Mouse (Mus musculus) forebrain, embryonic 10.5 days (tissue): ENCODE measurements at regions not wholly inside any gene's neighbourhood (a gene's known extent, or its start where the extent isn't known, plus 50 kb on each side); places are given as distances from the start of the nearest gene placed in this dataset.
A peak's percentile ranks its signal among the peaks of the same experiment; 100 is the strongest.

Source experiments
- DNase-seq: peaks from one replicate; pipeline ENCODE4 v3.0.0-alpha.2; 2017; ENCODE audit warnings: low spot score; ENCODE audit errors: extremely low spot score
- H3K27ac ChIP-seq: fragments of 300-500 bp; sonication (generic); 2 replicates; pipeline ENCODE4 v1.5.1; 2016; ENCODE audit warnings: mild to moderate bottlenecking
- H3K27me3 ChIP-seq: fragments of 300-500 bp; sonication (generic); 2 replicates; pipeline ENCODE4 v1.6.1; 2016; ENCODE audit warnings: mild to moderate bottlenecking; ENCODE audit not compliant: poor library complexity, severe bottlenecking
- H3K36me3 ChIP-seq: fragments of 300-500 bp; sonication (generic); replicated peaks from 2 replicates; pipeline ENCODE4 v1.6.1; 2016; ENCODE audit warnings: mild to moderate bottlenecking, moderate library complexity
- H3K4me1 ChIP-seq: fragments of 300-500 bp; sonication (generic); 2 replicates; pipeline ENCODE4 v1.6.1; 2016
- H3K4me3 ChIP-seq: fragments of 300-500 bp; sonication (generic); 2 replicates; pipeline ENCODE4 v1.5.1; 2016; ENCODE audit warnings: mild to moderate bottlenecking, moderate library complexity
- H3K9me3 ChIP-seq: fragments of 300-500 bp; sonication (generic); 2 replicates; pipeline ENCODE4 v1.6.1; 2016; ENCODE audit warnings: mild to moderate bottlenecking, moderate library complexity
- WGBS: fragments of 180-500 bp; shearing (Covaris S2); methylation state at CpG from one replicate; pipeline ENCODE4 v1.1.7; 2016; 5-methylcytosine and 5-hydroxymethylcytosine counted together

DNA sequence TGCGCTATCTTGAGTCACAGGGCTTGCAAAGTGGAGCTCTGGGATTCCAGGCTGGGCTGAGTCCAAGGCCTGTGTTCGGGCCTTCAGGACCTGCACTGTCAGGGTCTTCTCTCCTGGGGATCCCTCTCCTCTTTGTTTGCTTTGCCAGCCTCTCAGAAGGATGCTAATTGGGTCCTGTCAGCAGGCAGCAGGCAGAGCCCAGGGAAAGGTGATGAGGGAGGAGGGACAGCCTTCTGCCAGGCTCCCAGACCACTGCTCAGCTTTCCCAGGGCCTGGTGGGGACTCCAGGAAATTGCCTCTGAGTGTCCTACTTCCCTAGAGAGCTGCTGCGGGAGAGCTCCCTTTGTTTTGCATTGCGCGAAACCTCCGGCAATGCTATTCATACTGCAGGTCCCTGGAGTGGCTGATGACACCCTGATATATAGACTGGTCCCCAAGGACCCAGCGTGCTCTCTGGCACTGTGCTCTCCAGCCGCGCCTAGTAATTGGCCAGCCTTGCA is 93.1 kb upstream of the Tle3 start:
- no peak for DNase-seq
- peak overlapping the region; percentile 75 for H3K27ac ChIP-seq
- H3K4me3 ChIP-seq, result peak overlapping the region; percentile 5; the same call in 1 of the 2 replicates
- H3K9me3 ChIP-seq, result no peaks in the 10 kb centered on the region
- peaks cover 86% of the 10 kb centered on the region for H3K27me3 ChIP-seq
- WGBS, result 18% methylated on average over 9 of the region's 9 CpGs
- peaks cover 59% of the 10 kb centered on the region for H3K4me1 ChIP-seq
- no peaks in the 10 kb centered on the region for H3K36me3 ChIP-seq

DNA sequence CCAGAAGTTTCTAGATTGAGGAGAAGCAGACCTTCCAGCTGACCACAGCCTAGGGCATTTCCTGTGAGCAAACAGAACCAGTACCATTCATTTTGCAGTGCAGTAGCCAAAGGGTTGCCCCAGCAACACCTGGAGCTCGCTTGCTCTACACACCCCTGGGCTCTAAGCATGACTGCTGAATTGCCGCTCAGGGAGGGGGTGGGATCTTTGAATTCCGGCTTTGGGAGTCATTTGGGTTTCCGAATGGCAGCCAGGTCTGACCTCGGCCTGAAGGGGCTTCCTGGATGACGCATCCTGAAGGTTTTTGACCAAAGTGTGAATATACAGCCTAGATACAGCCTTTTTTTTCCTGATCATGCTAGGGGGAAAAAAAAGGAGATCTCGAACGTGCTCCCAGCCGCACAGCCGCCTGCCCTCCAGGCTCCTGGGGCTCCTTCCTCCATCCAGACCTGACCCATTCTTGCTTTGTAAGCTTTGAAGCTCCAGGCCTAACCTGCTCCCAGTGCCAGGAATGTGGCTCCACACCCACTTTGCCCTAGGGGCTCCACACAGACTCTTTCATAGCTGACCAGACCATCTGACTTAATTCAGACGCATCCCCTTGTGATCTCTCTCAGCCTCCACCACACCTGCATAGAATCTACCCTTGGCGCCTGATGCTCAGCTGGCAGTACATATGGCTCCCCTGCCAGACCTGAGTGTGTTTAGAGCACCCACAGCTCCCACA is 91.1 kb upstream of the Tle3 start:
- H3K36me3 ChIP-seq, result no peaks in the 10 kb centered on the region
- H3K9me3 ChIP-seq, result no peaks in the 10 kb centered on the region
- no peak overlapping the region for H3K27ac ChIP-seq
- DNase-seq, result no peak
- H3K4me3 ChIP-seq, result no peak overlapping the region
- 71% methylated on average over 12 of the region's 12 CpGs for WGBS
- H3K27me3 ChIP-seq, result peaks cover 91% of the 10 kb centered on the region
- H3K4me1 ChIP-seq, result peaks cover 65% of the 10 kb centered on the region

DNA sequence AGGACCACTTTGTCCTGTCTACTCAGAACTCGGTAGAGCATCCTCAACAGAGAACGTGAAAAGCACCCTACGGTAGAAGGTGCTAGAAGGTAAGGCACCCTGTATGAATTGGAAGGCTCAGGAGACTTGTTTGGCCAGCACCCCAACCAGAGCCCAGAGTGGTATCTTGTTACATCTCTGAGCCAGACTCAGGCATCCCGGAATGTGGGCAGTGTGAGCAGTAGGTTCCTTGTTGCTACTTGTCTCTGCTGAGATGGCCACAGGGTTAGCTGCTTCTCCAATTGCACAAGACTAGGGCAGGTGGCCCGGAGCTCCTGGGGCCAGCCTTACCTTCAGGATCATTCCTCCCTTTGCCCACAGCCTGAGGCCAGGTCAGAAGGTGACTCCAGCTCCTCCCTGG is 88.9 kb upstream of the Tle3 start:
- Histone ChIP-seq H3K9me3 (peaks cover 13% of the 10 kb centered on the region), H3K27me3 (peaks cover 74% of the 10 kb centered on the region), H3K36me3 (no peaks in the 10 kb centered on the region), H3K4me1 (peaks cover 53% of the 10 kb centered on the region), H3K27ac (no peak overlapping the region), H3K4me3 (no peak overlapping the region)
- DNase-seq, result no peak
- 83% methylated on average over 5 of the region's 5 CpGs for WGBS

DNA sequence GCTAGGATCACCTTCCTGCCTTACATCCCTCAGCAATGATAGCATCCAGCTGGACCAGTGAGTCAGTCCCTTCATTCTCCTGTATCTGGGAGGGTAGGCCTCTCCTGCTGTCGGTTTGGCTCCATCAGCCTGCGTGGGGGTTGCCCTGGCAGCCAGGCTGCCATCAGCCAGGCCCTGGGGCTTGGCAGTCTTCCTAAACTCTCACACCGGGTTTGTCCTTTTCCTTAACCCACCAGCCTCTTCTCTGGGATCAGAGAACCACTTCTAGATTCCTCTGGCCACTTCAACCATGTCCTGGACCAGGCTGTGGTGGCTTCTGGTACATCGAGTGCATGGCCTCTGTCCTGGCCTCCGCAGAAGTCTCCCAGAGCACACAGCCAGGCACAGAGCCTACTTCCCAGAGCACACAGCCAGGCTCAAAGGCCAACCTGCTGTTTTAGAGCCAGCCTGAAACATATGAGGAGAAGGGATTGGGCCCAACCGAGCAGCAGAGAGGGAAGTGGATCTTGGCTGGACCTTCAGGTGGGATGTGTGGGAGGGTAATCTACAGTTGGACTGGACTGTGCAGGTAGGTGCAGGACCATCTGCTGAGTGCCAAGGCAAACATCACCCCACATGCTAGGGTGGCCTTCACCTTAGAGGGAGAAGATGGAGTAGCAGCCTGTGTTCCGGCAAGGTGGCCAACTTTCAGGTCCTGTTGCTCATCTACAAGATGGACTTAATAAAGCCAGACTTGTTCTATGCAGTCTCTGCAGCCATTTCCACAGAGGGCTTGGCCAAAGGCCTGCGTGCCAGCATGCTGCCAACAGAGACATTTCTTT is 87.8 kb upstream of the Tle3 start:
- no peaks in the 10 kb centered on the region for H3K36me3 ChIP-seq
- 0 out of 2 replicates have a peak overlapping the region, but pooled peaks have one; percentile 45 for H3K27ac ChIP-seq
- H3K4me1 ChIP-seq, result peaks cover 46% of the 10 kb centered on the region
- H3K4me3 ChIP-seq, result no peak overlapping the region
- DNase-seq, result no peak
- WGBS, result 90% methylated on average over 8 of the region's 8 CpGs
- peaks cover 69% of the 10 kb centered on the region for H3K27me3 ChIP-seq
- peaks cover 14% of the 10 kb centered on the region for H3K9me3 ChIP-seq

DNA sequence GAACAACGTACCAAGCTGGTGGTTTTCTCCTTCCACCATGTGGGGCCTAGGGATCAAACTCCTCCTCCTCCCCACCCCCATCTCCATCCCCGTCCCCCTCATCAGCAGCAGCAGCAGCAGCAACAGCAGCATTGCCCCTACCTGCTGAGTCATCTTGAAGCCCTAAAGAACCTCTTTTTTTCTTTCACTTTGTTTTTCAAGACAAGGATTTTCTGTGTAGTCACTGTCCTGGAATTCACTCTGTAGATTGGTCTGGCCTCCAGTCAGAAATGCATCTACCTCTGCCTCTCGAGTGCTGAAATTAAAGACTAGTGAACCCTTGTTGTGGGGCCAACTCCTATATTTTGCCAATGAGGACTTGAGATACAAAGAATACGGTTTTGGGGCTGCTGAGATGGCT is 85.6 kb upstream of the Tle3 start:
- DNase-seq, result no peak

DNA sequence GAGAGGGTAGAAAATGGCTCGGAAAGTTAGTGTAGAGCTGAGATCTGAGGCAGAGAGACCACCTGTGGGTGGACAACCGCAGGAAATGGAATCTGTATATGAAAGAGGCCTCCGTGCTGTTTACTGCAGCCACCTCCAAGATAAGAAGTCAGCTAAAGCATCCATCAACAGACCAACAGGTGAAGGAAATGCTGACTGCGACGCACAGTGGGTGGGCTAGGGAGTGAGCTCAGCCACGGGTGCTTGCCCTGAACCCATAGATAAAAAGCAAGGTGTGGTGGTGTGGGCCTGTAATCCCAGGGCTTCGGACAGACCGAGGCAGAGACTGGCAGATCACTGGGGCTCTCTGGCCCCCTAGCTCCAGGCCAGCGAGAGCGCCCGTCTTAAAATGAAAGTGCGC is 83.0 kb upstream of the Tle3 start:
- H3K36me3 ChIP-seq, result no peaks in the 10 kb centered on the region
- no peak for DNase-seq
- H3K27me3 ChIP-seq, result peaks cover 54% of the 10 kb centered on the region
- H3K9me3 ChIP-seq, result peaks cover 14% of the 10 kb centered on the region
- H3K4me3 ChIP-seq, result no peak overlapping the region
- peaks cover 56% of the 10 kb centered on the region for H3K4me1 ChIP-seq
- 65% methylated on average over 12 of the region's 12 CpGs for WGBS
- no peak overlapping the region for H3K27ac ChIP-seq

More for the DNA sequence above, 85.6 kb upstream of the Tle3 start:
- Histone ChIP-seq H3K27me3 (peaks cover 62% of the 10 kb centered on the region), H3K9me3 (peaks cover 14% of the 10 kb centered on the region), H3K27ac (no peak overlapping the region), H3K4me1 (peaks cover 47% of the 10 kb centered on the region), H3K4me3 (no peak overlapping the region), H3K36me3 (no peaks in the 10 kb centered on the region)
- WGBS, result 88% methylated on average over 4 of the region's 4 CpGs

DNA sequence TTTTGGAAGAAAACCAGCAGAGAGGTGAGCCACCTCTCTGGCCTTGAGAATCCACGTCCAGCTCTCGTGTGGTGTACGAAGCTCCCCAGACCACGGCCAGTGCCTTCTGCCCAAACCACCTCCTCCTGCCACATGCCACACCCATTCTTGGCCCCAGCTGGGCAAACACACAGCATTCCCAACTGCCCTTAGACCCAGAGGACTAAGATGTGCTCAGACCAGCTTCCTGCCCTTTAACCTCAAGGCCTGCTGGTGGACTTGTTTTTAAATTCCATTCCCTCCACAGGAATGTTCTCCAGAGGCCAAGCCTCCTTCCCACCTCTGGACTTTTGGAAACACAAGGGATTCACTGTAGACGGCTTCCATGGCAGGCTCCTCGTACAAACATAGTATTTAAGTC is 82.5 kb upstream of the Tle3 start:
- Histone ChIP-seq H3K36me3 (no peaks in the 10 kb centered on the region), H3K4me1 (peaks cover 52% of the 10 kb centered on the region), H3K27me3 (peaks cover 54% of the 10 kb centered on the region), H3K27ac (no peak overlapping the region), H3K9me3 (peaks cover 14% of the 10 kb centered on the region), H3K4me3 (no peak overlapping the region)
- WGBS, result 66% methylated on average over 6 of the region's 6 CpGs
- no peak for DNase-seq

DNA sequence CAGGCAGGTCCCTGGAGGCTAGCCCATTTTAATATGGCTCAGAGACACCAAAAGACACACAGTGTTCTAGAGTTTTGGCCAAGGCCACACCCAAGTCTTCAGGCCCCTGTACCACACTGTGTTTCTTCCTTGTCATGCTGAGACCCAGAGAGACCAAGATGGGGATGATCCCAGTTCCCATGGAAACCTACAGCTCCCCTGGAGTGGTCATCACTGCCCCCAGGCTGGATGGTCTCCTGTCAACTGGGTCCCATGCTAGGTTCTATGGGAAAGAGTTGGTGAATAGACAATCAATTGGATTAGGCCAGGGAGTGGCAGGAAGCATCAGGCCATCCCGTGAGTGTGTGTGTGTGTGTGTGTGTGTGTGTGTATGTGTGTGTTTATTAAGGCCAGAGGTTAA is 80.5 kb upstream of the Tle3 start:
- Histone ChIP-seq H3K9me3 (peaks cover 20% of the 10 kb centered on the region), H3K27ac (no peak overlapping the region), H3K4me3 (no peak overlapping the region), H3K4me1 (peaks cover 56% of the 10 kb centered on the region), H3K27me3 (peaks cover 62% of the 10 kb centered on the region), H3K36me3 (no peaks in the 10 kb centered on the region)
- no peak for DNase-seq
- 33% methylated on average over 1 of the region's 1 CpGs for WGBS

DNA sequence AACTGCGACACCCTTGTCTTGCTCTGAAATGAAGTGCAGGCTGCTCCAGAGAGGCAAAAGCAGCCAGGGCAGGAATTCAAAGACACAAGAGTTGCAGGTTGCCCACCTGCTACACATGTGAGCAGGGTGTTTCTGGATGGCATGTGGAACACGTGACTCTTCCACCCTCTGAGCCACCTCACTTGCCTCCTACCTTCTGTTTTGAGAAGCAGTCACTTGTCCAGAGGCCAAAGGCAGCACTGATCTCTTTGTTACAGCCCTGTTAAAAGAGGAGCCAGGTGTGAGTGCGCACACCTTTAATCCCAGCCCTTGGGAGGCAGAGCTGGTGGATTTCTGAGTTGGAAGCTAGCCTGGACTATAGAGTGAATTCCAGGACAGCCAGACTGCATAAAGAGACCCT is 79.7 kb upstream of the Tle3 start:
- peaks cover 65% of the 10 kb centered on the region for H3K4me1 ChIP-seq
- WGBS, result 69% methylated on average over 3 of the region's 3 CpGs

DNA sequence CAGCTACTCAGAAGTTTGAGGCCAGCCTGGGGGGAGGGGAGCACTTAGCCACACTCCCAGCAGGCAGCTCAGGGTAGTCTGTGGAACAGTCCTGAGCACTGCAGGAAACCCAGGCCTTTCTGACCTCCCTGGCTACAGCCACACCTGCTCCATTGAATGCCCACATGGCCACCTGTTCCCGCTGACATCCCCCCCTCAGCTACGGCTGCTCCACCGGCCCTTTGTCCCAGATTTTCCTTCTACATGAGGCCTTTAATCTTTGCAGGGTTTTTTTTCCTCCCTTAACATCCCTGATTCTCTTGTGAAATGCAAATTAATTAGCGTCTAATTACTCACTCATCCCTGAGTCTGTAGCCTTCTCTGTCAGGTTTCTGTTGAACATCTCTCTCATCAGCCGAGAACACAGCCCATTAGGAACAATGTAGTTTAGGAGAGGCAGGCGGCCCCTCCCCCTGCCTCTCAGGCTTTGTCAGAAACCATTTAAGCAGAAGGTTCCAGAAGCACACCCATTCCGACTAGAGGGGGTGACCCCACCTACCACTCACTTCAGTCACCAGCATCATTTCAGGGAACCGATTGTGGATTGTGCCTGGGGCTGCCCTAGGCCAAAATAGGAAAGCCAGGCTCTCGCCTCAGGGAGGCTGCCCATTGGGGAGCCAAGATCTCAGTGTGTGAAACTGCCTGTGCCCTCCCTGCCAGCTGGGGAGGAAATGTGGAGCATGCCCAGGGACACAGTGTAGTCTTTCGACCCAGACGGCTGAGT is 78.8 kb upstream of the Tle3 start:
- DNase-seq, result peak; percentile 68
- Histone ChIP-seq H3K4me3 (no peak overlapping the region), H3K9me3 (peaks cover 7% of the 10 kb centered on the region; the same call in 1 of the 2 replicates), H3K36me3 (no peaks in the 10 kb centered on the region), H3K27ac (peak overlapping the region; percentile 79), H3K27me3 (peaks cover 77% of the 10 kb centered on the region), H3K4me1 (peaks cover 73% of the 10 kb centered on the region)
- WGBS, result 11% methylated on average over 11 of the region's 11 CpGs

More for the DNA sequence above, 79.7 kb upstream of the Tle3 start:
- H3K9me3 ChIP-seq, result peaks cover 13% of the 10 kb centered on the region; the same call in 1 of the 2 replicates
- no peak overlapping the region for H3K4me3 ChIP-seq
- peaks cover 68% of the 10 kb centered on the region for H3K27me3 ChIP-seq
- peak overlapping the region; percentile 67 for H3K27ac ChIP-seq
- no peak for DNase-seq
- no peaks in the 10 kb centered on the region for H3K36me3 ChIP-seq

DNA sequence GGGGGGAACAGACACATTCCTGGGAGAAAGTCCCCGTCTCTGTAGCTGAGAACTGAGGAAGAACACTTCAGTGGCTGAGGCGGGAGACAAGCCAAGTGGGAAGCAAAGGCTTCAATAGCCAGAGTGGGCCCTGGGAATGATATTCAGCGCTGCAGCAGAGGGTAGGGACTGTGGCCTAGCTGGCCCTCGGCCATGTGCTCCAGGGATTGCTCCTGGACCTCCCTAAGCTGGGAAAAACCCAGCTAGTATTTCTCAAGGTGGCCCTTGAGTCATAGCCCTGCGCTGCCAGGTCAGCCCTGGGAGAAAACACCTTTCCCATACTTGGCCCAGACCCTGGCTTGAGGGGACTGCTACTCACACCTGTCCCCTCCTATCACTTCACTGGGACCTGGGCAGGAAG is 77.2 kb upstream of the Tle3 start:
- WGBS, result 83% methylated on average over 5 of the region's 5 CpGs

DNA sequence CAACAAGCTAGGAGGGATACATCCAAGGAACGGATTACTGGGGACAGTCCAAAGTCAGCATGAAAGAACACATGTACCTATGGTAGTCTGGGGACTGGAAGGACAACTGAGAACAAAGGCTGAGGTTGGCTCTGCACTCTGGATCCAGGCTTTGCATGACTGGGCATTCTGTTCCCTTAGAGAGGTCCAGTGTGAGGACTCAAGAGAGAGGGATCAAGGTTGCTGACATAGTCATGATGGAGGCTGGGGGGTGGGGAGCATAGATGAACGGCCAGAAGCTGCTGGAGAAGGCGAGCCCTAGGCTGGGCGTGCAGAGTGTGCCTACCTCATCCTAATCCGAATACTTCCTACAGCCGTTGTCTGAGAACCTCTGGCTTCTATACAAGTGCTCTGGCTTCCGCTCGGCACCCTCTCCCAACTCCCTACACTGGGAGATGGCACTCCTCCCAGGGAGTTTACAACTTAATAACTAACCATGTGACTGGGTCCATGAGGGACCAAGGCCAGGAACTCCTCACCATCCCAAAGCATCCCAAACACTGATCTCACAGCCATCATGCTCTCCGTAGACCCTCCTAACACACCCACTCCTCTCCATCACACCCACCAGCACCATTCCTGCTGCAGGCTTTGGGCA is 75.7 kb upstream of the Tle3 start:
- 93% methylated on average over 9 of the region's 9 CpGs for WGBS
- H3K9me3 ChIP-seq, result peaks cover 7% of the 10 kb centered on the region; the same call in 1 of the 2 replicates
- no peaks in the 10 kb centered on the region for H3K36me3 ChIP-seq
- DNase-seq, result no peak
- H3K27ac ChIP-seq, result peak overlapping the region; percentile 37
- no peak overlapping the region for H3K4me3 ChIP-seq
- H3K4me1 ChIP-seq, result peaks cover 66% of the 10 kb centered on the region
- H3K27me3 ChIP-seq, result peaks cover 83% of the 10 kb centered on the region

More for the DNA sequence above, 77.2 kb upstream of the Tle3 start:
- no peak for DNase-seq
- peaks cover 7% of the 10 kb centered on the region; the same call in 1 of the 2 replicates for H3K9me3 ChIP-seq
- no peak overlapping the region for H3K4me3 ChIP-seq
- peak overlapping the region; percentile 58; the same call in 1 of the 2 replicates for H3K27ac ChIP-seq
- H3K4me1 ChIP-seq, result peaks cover 72% of the 10 kb centered on the region
- H3K27me3 ChIP-seq, result peaks cover 77% of the 10 kb centered on the region
- H3K36me3 ChIP-seq, result no peaks in the 10 kb centered on the region
